Mouse (Mus musculus): ENCODE data around the gene Zbtb16.

- no peak for TF ChIP-seq CTCF (IDR thresholded peaks at IDR 0.05; ENCODE audit: extremely low read depth, insufficient read length, insufficient replicate concordance, low read depth, low read length)
- TF ChIP-seq POLR2A (IDR thresholded peaks at IDR 0.05; ENCODE audit: low read depth, low read length), result no peak
Measured at GRCm38 (mm10) chr9:48856240-48856639, 20.2 kb upstream of the Zbtb16 start.
